Mouse (Mus musculus) lung, embryonic 15.5 days (tissue): ENCODE data around the gene Uaca. TPM values are rescaled to one million over a fixed set of nuclear protein-coding genes. Genes with fewer than 3 reads are reported as not detected.

Source experiments
- ATAC-seq: fragments of 200-750 bp; cut with Nextera tagmentation; 2 replicates; pipeline ENCODE4 v1.8.0; 2017; ENCODE audit warnings: moderate number of reproducible peaks, borderline replicate concordance; ENCODE audit not compliant: low FRiP score, low TSS enrichment; ENCODE audit errors: extremely low read depth
- H3K27ac ChIP-seq: fragments of 300-500 bp; sonication (generic); 2 replicates; pipeline ENCODE4 v1.5.1; 2015; ENCODE audit warnings: moderate library complexity, mild to moderate bottlenecking, inconsistent platforms
- H3K27me3 ChIP-seq: fragments of 300-500 bp; sonication (generic); 2 replicates; pipeline ENCODE4 v1.6.1; 2015; ENCODE audit warnings: inconsistent platforms
- H3K36me3 ChIP-seq: fragments of 300-500 bp; sonication (generic); 2 replicates; pipeline ENCODE4 v1.6.1; 2015; ENCODE audit warnings: inconsistent platforms
- H3K4me1 ChIP-seq: fragments of 300-500 bp; sonication (generic); 2 replicates; pipeline ENCODE4 v1.6.1; 2015; ENCODE audit warnings: inconsistent platforms
- H3K4me2 ChIP-seq: fragments of 300-500 bp; sonication (generic); 2 replicates; pipeline ENCODE4 v1.6.1; 2015; ENCODE audit warnings: inconsistent platforms, mild to moderate bottlenecking, moderate library complexity
- H3K4me3 ChIP-seq: fragments of 300-500 bp; sonication (generic); 2 replicates; pipeline ENCODE4 v1.5.1; 2015; ENCODE audit warnings: mild to moderate bottlenecking, inconsistent platforms
- H3K9ac ChIP-seq: fragments of 300-500 bp; sonication (generic); 2 replicates; pipeline ENCODE4 v1.6.1; 2015; ENCODE audit warnings: inconsistent platforms
- H3K9me3 ChIP-seq: fragments of 300-500 bp; sonication (generic); 2 replicates; pipeline ENCODE4 v1.6.1; 2016; ENCODE audit warnings: inconsistent platforms
- WGBS: fragments of 180-500 bp; shearing (Covaris S2); methylation state at CpG from one replicate; pipeline ENCODE4 v1.1.7; 2015; 5-methylcytosine and 5-hydroxymethylcytosine counted together
- polyA plus RNA-seq: library from polyadenylated mRNA; unstranded; fragments of >200 nt; fragmentation: Nextera tagmentation; extraction: Ambion mirVana; gene quantifications from 2 replicates; pipeline ENCODE4 v1.2.1, GENCODE M21; 2015

The Uaca gene
- polyA plus RNA-seq, 1 experiment from 2014 or later, result 34.9 TPM

DNA sequence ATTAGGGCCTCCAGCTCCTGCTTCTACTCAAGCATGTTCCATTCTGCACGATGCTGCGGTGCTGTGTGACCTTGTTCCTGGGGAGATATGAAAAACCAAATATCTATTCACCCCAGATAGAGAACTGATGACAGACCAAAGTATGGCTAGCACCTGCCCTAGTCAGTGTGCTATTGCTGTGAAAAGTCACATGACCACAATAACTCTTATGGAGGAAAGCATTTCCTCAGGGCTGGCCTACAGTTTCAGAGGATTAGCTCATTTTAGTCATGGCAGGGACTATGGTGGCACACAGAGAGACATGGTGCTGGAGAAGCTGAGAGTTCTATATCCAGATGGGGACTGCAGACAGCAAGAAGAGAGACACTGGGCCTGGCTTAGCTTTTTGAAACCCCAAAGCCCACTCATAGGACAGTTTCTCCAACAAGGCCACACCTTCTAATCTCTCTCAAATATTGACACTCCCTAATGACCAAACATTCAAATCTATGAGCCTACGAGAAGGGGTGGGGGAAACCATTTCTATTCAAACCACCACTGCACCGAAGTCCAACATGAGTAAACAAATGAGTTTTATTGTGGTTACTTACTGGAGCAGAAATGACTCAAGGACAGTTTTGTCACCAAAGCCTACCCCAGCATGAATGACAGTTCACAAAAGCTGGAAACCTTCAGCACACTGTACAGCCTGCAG is 135.1 kb downstream of the Uaca start:
- no peak overlapping the region for H3K9ac ChIP-seq
- peaks cover 8% of the 10 kb centered on the region; the same call in 1 of the 2 replicates for H3K4me1 ChIP-seq
- H3K9me3 ChIP-seq, result no peaks in the 10 kb centered on the region
- 69% methylated on average over 4 of the region's 4 CpGs for WGBS
- ATAC-seq, result no peak
- no peaks in the 10 kb centered on the region for H3K36me3 ChIP-seq
- H3K27ac ChIP-seq, result no peak overlapping the region
- no peak overlapping the region for H3K4me2 ChIP-seq
- no peaks in the 10 kb centered on the region for H3K27me3 ChIP-seq
- no peak overlapping the region for H3K4me3 ChIP-seq

Other genes with a start within 250 kb of the Uaca start
- 16.9 and 17.3 TPM in 2 replicates for gene Lrrc49, start 106.4 kb upstream of the Uaca start, polyA plus RNA-seq
- 1.3 and 1.4 TPM in 2 replicates for gene Larp6, start 81.6 kb upstream of the Uaca start, polyA plus RNA-seq